ENCODE assay signal across 11 mouse cellular contexts in the genomic region with DNA sequence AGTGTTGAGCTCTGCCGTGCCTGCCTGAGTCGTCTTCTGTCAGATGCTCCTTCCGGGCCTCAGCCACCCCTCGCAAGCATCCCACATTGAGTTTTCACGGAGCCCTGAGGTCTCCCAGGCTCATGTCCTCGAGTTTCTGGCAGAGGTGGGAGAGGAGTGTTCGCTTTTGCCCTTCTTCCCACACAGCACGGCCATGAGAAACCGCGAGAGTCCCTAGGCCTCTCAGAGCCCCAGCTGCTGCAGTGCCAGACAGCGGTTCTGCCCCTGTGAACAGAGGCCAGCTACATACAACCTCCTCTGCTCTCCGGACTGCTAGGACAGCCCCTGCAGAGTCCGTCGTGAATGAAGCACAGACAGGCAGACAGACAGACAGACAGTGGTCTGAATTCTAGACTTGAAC. TPM values are rescaled to one million over a fixed set of nuclear protein-coding genes. Genes with fewer than 3 reads are reported as not detected.
DNase-seq lines count a peak whose midpoint lies in the region; ATAC-seq and TF ChIP-seq lines count a peak whose summit lies in the region.
"Had no signal": no experiment of that assay in that cellular context is flagged by ENCODE, and none has a peak within 500 bp of the region (broad histone marks: within the 10 kb centered on the region; RNA-seq: fewer than 3 reads in every experiment).

No protein-coding gene starts in this region.

- no peak overlapping the region for H3K4me3 ChIP-seq in forebrain, embryonic 11.5 days (ENCODE audit: low read depth, low read length)
- H3K4me3 ChIP-seq in forebrain, embryonic 15.5 days: no peak overlapping the region
- no peak overlapping the region for H3K4me3 ChIP-seq in lung, postnatal 0 days (ENCODE audit: low read depth, low read length)
- H3K4me3 ChIP-seq in neural tube, embryonic 13.5 days: no peak overlapping the region

- 0 out of 2 replicates have a peak, but pooled peaks cover 2% of the 10 kb centered on the region for H3K27me3 ChIP-seq in forebrain, embryonic 11.5 days (ENCODE audit: control insufficient read depth, insufficient read depth, low read length)
- no peaks in the 10 kb centered on the region for H3K27me3 ChIP-seq in forebrain, embryonic 15.5 days
- no peaks in the 10 kb centered on the region for H3K27me3 ChIP-seq in lung, postnatal 0 days (replicated peaks; ENCODE audit: insufficient read depth, low read length)
- 0 out of 2 replicates have a peak, but pooled peaks cover 6% of the 10 kb centered on the region for H3K27me3 ChIP-seq in neural tube, embryonic 13.5 days

- WGBS in forebrain, embryonic 11.5 days: 41% methylated on average over 14 of the region's 14 CpGs
- WGBS in forebrain, embryonic 15.5 days: 34% methylated on average over 14 of the region's 14 CpGs
- 47% methylated on average over 14 of the region's 14 CpGs for WGBS in lung, postnatal 0 days
- 27% methylated on average over 14 of the region's 14 CpGs for WGBS in neural tube, embryonic 13.5 days

- TF ChIP-seq CTCF in lung, postnatal 0 days (IDR thresholded peaks at IDR 0.05): no peak

- no peak for ATAC-seq in forebrain, embryonic 11.5 days (replicated peaks; ENCODE audit: low FRiP score)
- ATAC-seq in forebrain, embryonic 15.5 days (replicated peaks): no peak
- ATAC-seq in lung, postnatal 0 days: 0 out of 2 replicates have a peak, but pooled peaks have one; percentile 23
- ATAC-seq in neural tube, embryonic 13.5 days (ENCODE audit: low read depth): no peak
- no peak for ATAC-seq in megakaryocyte progenitor cell, adult 5-6 weeks (replicated peaks; ENCODE audit: poor library complexity)

- peaks cover 29% of the 10 kb centered on the region for H3K4me1 ChIP-seq in forebrain, embryonic 11.5 days (replicated peaks; ENCODE audit: control insufficient read depth, insufficient read depth, low read length)
- H3K4me1 ChIP-seq in forebrain, embryonic 15.5 days: peaks cover 32% of the 10 kb centered on the region
- no peaks in the 10 kb centered on the region for H3K4me1 ChIP-seq in lung, postnatal 0 days (ENCODE audit: insufficient read depth, low read depth, low read length)
- H3K4me1 ChIP-seq in neural tube, embryonic 13.5 days (replicated peaks): peaks cover 54% of the 10 kb centered on the region

- H3K4me2 ChIP-seq in forebrain, embryonic 11.5 days (ENCODE audit: low read depth, low read length, severe bottlenecking): no peak overlapping the region
- H3K4me2 ChIP-seq in forebrain, embryonic 15.5 days (replicated peaks): no peak overlapping the region
- H3K4me2 ChIP-seq in lung, postnatal 0 days (replicated peaks; ENCODE audit: low read depth, low read length): no peak overlapping the region
- no peak overlapping the region for H3K4me2 ChIP-seq in neural tube, embryonic 13.5 days

- H3K36me3 ChIP-seq in forebrain, embryonic 11.5 days (ENCODE audit: control insufficient read depth, insufficient read depth, low read length): no peaks in the 10 kb centered on the region
- H3K36me3 ChIP-seq in forebrain, embryonic 15.5 days: no peaks in the 10 kb centered on the region
- no peaks in the 10 kb centered on the region for H3K36me3 ChIP-seq in lung, postnatal 0 days (ENCODE audit: insufficient read depth, low read length)
- H3K36me3 ChIP-seq in neural tube, embryonic 13.5 days: no peaks in the 10 kb centered on the region

- no peaks in the 10 kb centered on the region for H3K9me3 ChIP-seq in forebrain, embryonic 11.5 days (ENCODE audit: control insufficient read depth, low read length)
- no peaks in the 10 kb centered on the region for H3K9me3 ChIP-seq in forebrain, embryonic 15.5 days
- no peaks in the 10 kb centered on the region for H3K9me3 ChIP-seq in lung, postnatal 0 days (ENCODE audit: low read length)
- no peaks in the 10 kb centered on the region for H3K9me3 ChIP-seq in neural tube, embryonic 13.5 days

- no peak overlapping the region for H3K27ac ChIP-seq in forebrain, embryonic 11.5 days (ENCODE audit: low read depth, low read length)
- H3K27ac ChIP-seq in forebrain, embryonic 15.5 days (replicated peaks): no peak overlapping the region
- H3K27ac ChIP-seq in lung, postnatal 0 days (ENCODE audit: low read length): no peak overlapping the region
- H3K27ac ChIP-seq in neural tube, embryonic 13.5 days (replicated peaks): peak overlapping the region; percentile 92

- DNase-seq in forebrain, embryonic 11.5 days (ENCODE audit: low spot score): peak; percentile 52
- no peak for DNase-seq in lung, postnatal 0 days (ENCODE audit: low spot score)
- DNase-seq in lung, postnatal 25 days (ENCODE audit: low spot score): no peak
- DNase-seq in gastrocnemius, postnatal 25 days: peak; percentile 40
- no peak for DNase-seq in adrenal gland, postnatal 4 days (ENCODE audit: low spot score in 2 of 2)
- DNase-seq: adrenal gland, postnatal 25 days; cerebellum, adult 9-10 months; lung, postnatal 14 days had no signal

- H3K9ac ChIP-seq in forebrain, embryonic 11.5 days (ENCODE audit: low read length): no peak overlapping the region
- no peak overlapping the region for H3K9ac ChIP-seq in forebrain, embryonic 15.5 days (replicated peaks)
- H3K9ac ChIP-seq in lung, postnatal 0 days (replicated peaks; ENCODE audit: low read depth): no peak overlapping the region
- H3K9ac ChIP-seq in neural tube, embryonic 13.5 days: peak overlapping the region; percentile 35

- no peak for TF ChIP-seq EP300 in lung, postnatal 0 days (IDR thresholded peaks at IDR 0.05)

RNA-seq across cellular contexts. Expression of a gene that starts 12.8 kb away (rescaled TPM):
- polyA plus RNA-seq in forebrain, embryonic 11.5 days (2014; fragmentation: Nextera tagmentation; extraction: Ambion mirVana): 0.25 and 0.32 TPM in 2 replicates
- 1.9 and 2.2 TPM in 2 replicates for polyA plus RNA-seq in forebrain, embryonic 15.5 days (2015; fragmentation: Nextera tagmentation; extraction: Ambion mirVana)
- polyA plus RNA-seq in lung, postnatal 0 days (2015; fragmentation: Nextera tagmentation; extraction: Ambion mirVana): not detected in 2 replicates
- total RNA-seq in gastrocnemius, postnatal 25 days (2021): not detected
- polyA plus RNA-seq in neural tube, embryonic 13.5 days (2015; fragmentation: Nextera tagmentation; extraction: Ambion mirVana): 3.3 and 4.2 TPM in 2 replicates
- total RNA-seq in adrenal gland, postnatal 4 days (2021): under 1 TPM; 0.25 to 0.39 TPM
- not detected in 2 replicates for total RNA-seq in megakaryocyte progenitor cell, adult 5-6 weeks (2015)
- not detected in 2 replicates for total RNA-seq in megakaryocyte progenitor cell, adult 5-6 weeks (2017)

RNA-seq across cellular contexts. Expression of a gene that starts 18.6 kb away (rescaled TPM):
- 4.2 and 5.2 TPM in 2 replicates for polyA plus RNA-seq in forebrain, embryonic 11.5 days (2014; fragmentation: Nextera tagmentation; extraction: Ambion mirVana)
- polyA plus RNA-seq in forebrain, embryonic 15.5 days (2015; fragmentation: Nextera tagmentation; extraction: Ambion mirVana): 9.9 and 11.7 TPM in 2 replicates
- 4.6 TPM in 2 replicates for polyA plus RNA-seq in lung, postnatal 0 days (2015; fragmentation: Nextera tagmentation; extraction: Ambion mirVana)
- 10 to 100 TPM; 21.3 to 23.3 TPM for total RNA-seq in gastrocnemius, postnatal 25 days (2021)
- polyA plus RNA-seq in neural tube, embryonic 13.5 days (2015; fragmentation: Nextera tagmentation; extraction: Ambion mirVana): 16.6 and 21.9 TPM in 2 replicates
- total RNA-seq in adrenal gland, postnatal 4 days (2021): 10 to 100 TPM; 17.0 to 18.5 TPM
- 1.3 and 1.8 TPM in 2 replicates for total RNA-seq in megakaryocyte progenitor cell, adult 5-6 weeks (2015)
- 2.3 and 3.6 TPM in 2 replicates for total RNA-seq in megakaryocyte progenitor cell, adult 5-6 weeks (2017)

RNA-seq across cellular contexts. Expression of a gene that starts 21.6 kb away (rescaled TPM):
- polyA plus RNA-seq in forebrain, embryonic 11.5 days (2014; fragmentation: Nextera tagmentation; extraction: Ambion mirVana): 210 and 213 TPM in 2 replicates
- polyA plus RNA-seq in forebrain, embryonic 15.5 days (2015; fragmentation: Nextera tagmentation; extraction: Ambion mirVana): 165 and 168 TPM in 2 replicates
- polyA plus RNA-seq in lung, postnatal 0 days (2015; fragmentation: Nextera tagmentation; extraction: Ambion mirVana): 87.4 and 96.3 TPM in 2 replicates
- 10 to 100 TPM; 11.4 to 11.7 TPM for total RNA-seq in gastrocnemius, postnatal 25 days (2021)
- polyA plus RNA-seq in neural tube, embryonic 13.5 days (2015; fragmentation: Nextera tagmentation; extraction: Ambion mirVana): 151 and 164 TPM in 2 replicates
- 100 to 1,000 TPM; 128 to 135 TPM for total RNA-seq in adrenal gland, postnatal 4 days (2021)
- total RNA-seq in megakaryocyte progenitor cell, adult 5-6 weeks (2015): 143 and 147 TPM in 2 replicates
- total RNA-seq in megakaryocyte progenitor cell, adult 5-6 weeks (2017): 167 TPM in 2 replicates

RNA-seq across cellular contexts. Expression of a gene that starts 33.5 kb away (rescaled TPM):
- polyA plus RNA-seq in forebrain, embryonic 11.5 days (2014; fragmentation: Nextera tagmentation; extraction: Ambion mirVana): 3.1 and 3.2 TPM in 2 replicates
- 4.4 and 4.5 TPM in 2 replicates for polyA plus RNA-seq in forebrain, embryonic 15.5 days (2015; fragmentation: Nextera tagmentation; extraction: Ambion mirVana)
- 4.8 and 4.9 TPM in 2 replicates for polyA plus RNA-seq in lung, postnatal 0 days (2015; fragmentation: Nextera tagmentation; extraction: Ambion mirVana)
- total RNA-seq in gastrocnemius, postnatal 25 days (2021): 1 to 10 TPM; 2.7 TPM
- 3.9 and 4.3 TPM in 2 replicates for polyA plus RNA-seq in neural tube, embryonic 13.5 days (2015; fragmentation: Nextera tagmentation; extraction: Ambion mirVana)
- 10 to 100 TPM in 1 of 2 experiments, 1 to 10 TPM in 1; 8.3 to 10.0 TPM for total RNA-seq in adrenal gland, postnatal 4 days (2021)
- total RNA-seq in megakaryocyte progenitor cell, adult 5-6 weeks (2015): 2.3 and 2.5 TPM in 2 replicates
- total RNA-seq in megakaryocyte progenitor cell, adult 5-6 weeks (2017): 3.7 and 5.4 TPM in 2 replicates

RNA-seq across cellular contexts. Expression of a gene that starts 43.2 kb away (rescaled TPM):
- polyA plus RNA-seq in forebrain, embryonic 11.5 days (2014; fragmentation: Nextera tagmentation; extraction: Ambion mirVana): 22.3 and 24.3 TPM in 2 replicates
- 32.5 and 33.6 TPM in 2 replicates for polyA plus RNA-seq in forebrain, embryonic 15.5 days (2015; fragmentation: Nextera tagmentation; extraction: Ambion mirVana)
- 6.1 and 6.7 TPM in 2 replicates for polyA plus RNA-seq in lung, postnatal 0 days (2015; fragmentation: Nextera tagmentation; extraction: Ambion mirVana)
- 1 to 10 TPM; 6.1 to 6.5 TPM for total RNA-seq in gastrocnemius, postnatal 25 days (2021)
- 24.5 and 26.0 TPM in 2 replicates for polyA plus RNA-seq in neural tube, embryonic 13.5 days (2015; fragmentation: Nextera tagmentation; extraction: Ambion mirVana)
- 10 to 100 TPM; 15.6 to 16.9 TPM for total RNA-seq in adrenal gland, postnatal 4 days (2021)
- 4.0 and 4.2 TPM in 2 replicates for total RNA-seq in megakaryocyte progenitor cell, adult 5-6 weeks (2015)
- total RNA-seq in megakaryocyte progenitor cell, adult 5-6 weeks (2017): 1.6 and 3.0 TPM in 2 replicates

Comparison
In these comparisons a context has a peak if more than half of its experiments do, and no peak if none do; other contexts are left out.
1. DNase-seq: peak in forebrain, embryonic 11.5 days (single experiment) and gastrocnemius, postnatal 25 days (single experiment); none in lung, postnatal 0 days (single experiment), lung, postnatal 25 days (single experiment) and adrenal gland, postnatal 4 days (0 of 2).